Mouse (Mus musculus) brain, embryonic 14.5 days (tissue): ENCODE data around the gene Tmcc3.

Experiments
- CTCF ChIP-seq: fragments of 200-500 bp; IDR thresholded peaks from 2 replicates; pipeline ENCODE4 v1.5.1; 2012; ENCODE audit warnings: inconsistent platforms, mild to moderate bottlenecking, moderate library complexity, borderline replicate concordance; ENCODE audit not compliant: insufficient read depth, insufficient read length; ENCODE audit errors: extremely low read depth
- POLR2A ChIP-seq: fragments of 200-500 bp; IDR thresholded peaks from 2 replicates; pipeline ENCODE4 v1.6.1; 2012; ENCODE audit warnings: mild to moderate bottlenecking, inconsistent platforms, borderline replicate concordance; ENCODE audit not compliant: poor library complexity, insufficient read depth, insufficient read length, severe bottlenecking; ENCODE audit errors: extremely low read depth

DNA sequence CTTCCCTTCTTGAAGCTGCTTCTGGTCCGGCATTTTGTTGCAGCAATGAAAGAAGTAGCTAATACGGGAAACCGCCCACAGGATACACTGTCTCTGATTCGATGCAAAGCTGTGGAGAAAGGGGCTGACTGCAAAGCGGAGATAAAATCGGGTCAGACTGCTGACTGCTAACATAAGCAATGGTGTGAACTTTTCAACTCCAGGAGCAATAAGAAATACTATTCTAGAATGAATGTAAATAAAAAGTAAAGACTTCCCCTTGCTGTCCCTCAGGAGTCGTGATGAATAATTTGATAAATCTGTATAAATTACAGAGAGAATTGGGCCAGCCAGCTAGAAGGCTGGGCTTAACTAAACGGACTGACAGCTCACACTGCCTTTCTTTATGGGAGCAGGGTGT, 139.0 kb downstream of the Tmcc3 start:
- no peak for TF ChIP-seq POLR2A
- no peak for TF ChIP-seq CTCF
